Mouse (Mus musculus): Measurements from ENCODE around the gene Decr2. TPM values are rescaled to one million over a fixed set of nuclear protein-coding genes. Genes with fewer than 3 reads are reported as not detected.

The Decr2 gene
- 19.8 and 26.5 TPM in 2 replicates for polyA plus RNA-seq (2012; rRNA removed)

DNA sequence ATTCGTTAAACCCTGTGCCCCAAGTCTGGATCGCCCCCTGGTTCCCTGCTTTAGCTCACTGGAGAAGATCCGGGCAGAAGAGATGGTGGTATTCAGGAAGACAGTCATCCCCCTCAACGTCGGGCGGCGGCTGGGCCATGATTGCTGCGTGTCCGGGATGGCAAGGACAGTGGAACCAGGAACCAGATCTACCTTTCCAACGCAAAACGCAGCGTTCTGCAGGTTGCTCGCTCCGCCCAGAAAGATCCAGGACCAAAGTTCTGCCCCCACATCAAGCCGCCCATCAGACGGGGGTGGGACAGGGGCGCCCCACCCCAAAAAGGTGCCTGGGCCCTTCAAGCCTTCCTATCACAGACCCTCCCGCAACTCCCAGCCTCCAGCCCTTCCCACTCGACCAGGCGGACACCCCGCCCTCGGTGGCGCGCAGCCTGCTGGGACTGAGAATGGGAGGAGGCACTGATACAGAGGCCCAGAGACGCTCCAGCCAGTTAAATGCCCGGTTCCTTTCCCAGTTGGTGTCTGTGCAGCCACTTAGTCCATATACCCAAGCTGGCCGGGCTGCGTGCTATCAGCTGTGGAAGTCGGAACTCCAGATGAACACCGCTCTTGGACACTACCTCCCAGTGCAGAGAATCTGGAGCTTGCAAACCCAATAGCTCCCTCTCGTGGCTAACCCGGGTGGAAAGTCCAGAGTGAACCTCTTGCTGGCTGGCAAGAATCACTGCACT is at the start of gene Decr2:
Decr2 (minus strand) TSS at position 433 of the 728 bp plus-strand sequence.

DNA sequence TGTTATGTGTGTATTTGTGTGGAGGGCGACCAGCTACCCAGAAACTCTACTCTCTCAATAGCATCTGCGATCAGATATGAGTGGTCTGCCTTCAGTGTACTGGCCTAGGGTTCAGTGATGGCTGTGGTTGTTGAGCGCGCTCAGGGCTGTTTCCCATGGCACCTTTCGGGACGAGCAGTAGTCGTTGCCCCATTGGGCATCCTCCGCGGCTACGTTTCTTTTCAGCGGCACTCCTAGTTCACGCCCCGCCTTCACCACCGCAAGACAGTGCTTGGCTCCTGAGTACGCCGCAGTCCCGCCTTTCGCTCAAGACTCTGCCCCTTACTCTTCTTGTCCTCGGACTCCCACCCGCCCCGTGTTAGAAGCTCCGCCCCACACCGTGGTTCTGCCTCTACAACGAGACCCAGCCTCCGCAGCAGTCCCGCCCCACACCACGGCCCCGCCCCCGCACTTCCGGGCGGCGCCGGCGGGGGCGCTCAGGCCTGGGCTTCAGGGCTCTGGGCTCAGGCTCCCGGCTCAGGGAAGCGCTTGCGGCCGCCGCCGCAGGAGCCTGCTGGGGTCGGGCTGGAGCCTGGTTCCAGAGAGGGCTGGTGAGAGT is 48.2 kb upstream of the Decr2 start, which contains the start of gene Axin1:
Axin1 (plus strand) TSS at position 450 of the 598 bp plus-strand sequence.

GRCm38 (mm10) chr17:26123267-26123684 is 33.1 kb upstream of the Decr2 start, which contains the start of gene Mrpl28:
Gene Mrpl28 (plus strand): TSS chr17:26123500.

DNA sequence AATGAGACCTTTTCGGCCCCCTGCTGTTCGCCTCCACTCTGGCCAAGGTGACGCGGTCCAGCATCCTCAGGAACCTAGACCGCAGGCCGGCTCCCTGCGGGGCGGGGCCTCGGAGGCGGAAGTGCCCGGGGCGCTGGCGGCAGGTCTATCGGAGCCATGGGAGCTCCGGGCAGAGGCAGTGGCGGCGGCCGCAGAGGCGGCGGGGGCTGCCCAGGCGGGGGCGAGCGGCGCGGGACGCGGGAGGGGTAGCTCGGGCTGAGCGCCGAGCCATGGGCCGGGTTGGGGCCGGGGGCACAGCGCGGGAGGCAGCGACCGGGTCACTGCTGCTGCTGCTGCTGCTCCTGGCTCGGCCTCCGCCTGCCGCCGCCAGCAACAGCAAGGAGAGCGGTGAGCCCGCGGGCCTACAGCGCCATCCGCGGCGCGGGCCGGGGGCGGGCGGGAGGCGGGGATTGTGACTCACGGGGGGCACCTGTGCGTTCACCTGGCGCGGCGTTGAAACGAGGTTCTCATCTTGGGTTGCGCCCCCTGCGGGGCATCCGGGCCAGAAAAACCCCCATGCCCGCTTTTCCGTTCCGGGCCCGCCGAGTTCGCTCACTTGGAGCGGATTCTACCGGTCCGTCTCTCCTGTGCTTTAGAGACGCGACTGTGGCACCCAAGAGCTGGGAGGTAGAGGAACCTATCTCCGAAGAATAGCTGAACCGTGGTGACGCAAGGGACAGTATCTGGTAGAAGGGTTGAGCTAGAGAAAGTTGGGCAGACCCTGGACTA is 23.2 kb upstream of the Decr2 start, which contains the start of gene Tmem8:
Tmem8 (plus strand) TSS at position 119 of the 768 bp plus-strand sequence.

GRCm38 (mm10) chr17:26095121-26095740 is 5.1 kb upstream of the Decr2 start, which contains the start of gene Nme4:
Gene Nme4 (minus strand): TSS chr17:26095602.

DNA sequence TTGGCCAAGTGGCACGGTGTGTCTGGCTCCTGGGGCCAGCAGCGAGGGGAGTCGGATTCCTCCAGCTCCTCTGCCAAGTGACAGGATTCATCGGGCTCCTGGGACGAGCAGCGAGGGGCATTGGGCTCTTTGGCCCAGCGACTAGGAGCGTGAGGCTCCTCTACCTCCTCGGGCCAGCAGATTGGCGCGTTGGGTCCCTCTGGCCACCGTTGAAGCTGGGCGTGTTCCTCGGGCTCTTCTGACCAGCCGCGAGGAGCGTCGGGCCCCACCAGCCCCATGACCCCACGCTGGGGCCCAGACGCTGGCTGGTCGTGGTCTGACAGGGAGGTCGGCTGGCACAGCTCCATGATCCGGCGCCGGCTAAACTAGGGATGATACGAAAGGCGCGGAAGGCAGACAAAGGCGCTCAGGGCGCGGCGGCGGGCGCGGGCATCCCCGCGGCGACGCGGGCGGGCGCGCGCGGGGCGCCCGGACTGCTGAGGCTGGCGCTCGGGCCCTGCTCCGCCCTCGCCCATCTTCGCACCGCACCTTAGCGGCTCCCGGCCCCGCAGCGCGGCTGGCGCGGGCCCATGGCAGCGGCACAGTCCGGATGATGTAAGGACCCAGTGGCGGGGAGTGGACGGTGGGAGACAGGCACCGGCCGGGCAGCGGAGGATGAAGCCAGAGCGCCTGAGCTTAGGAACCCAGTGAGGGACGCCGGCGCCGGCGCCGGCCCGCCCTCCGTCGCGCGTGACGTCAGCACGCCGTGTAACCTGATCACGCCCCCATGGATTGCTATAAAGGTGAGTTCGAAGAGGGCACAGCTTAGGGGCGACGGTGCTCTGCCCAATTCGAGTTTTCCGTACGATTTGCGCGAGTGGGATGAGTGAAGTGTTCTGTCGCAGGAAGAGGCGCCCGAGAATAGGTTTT is 21.1 kb downstream of the Decr2 start, which contains the start of gene Rab11fip3:
Rab11fip3 (minus strand) TSS at position 725 of the 909 bp plus-strand sequence.

Other genes with a start within 250 kb of the Decr2 start
- gene Gm20683, start 248.6 kb downstream of the Decr2 start, polyA plus RNA-seq (2012; rRNA removed): 4.6 and 8.4 TPM in 2 replicates
- gene Rhot2, start 245.5 kb downstream of the Decr2 start, polyA plus RNA-seq (2012; rRNA removed): 83.1 and 93.9 TPM in 2 replicates
- 66.2 and 66.6 TPM in 2 replicates for gene Wdr90, start 228.8 kb downstream of the Decr2 start, polyA plus RNA-seq (2012; rRNA removed)
- 7.2 and 8.3 TPM in 2 replicates for gene Mcrip2, start 221.6 kb downstream of the Decr2 start, polyA plus RNA-seq (2012; rRNA removed)
- 62.4 and 68.5 TPM in 2 replicates for gene Mettl26, start 215.3 kb downstream of the Decr2 start, polyA plus RNA-seq (2012; rRNA removed)
- gene Wfikkn1, start 209.5 kb downstream of the Decr2 start, polyA plus RNA-seq (2012; rRNA removed): 1.1 and 1.2 TPM in 2 replicates
- gene Rab40c, start 170.6 kb downstream of the Decr2 start, polyA plus RNA-seq (2012; rRNA removed): 37.2 and 44.0 TPM in 2 replicates
- gene Pigq, start 145.4 kb downstream of the Decr2 start, polyA plus RNA-seq (2012; rRNA removed): 78.0 and 105 TPM in 2 replicates
- gene Nhlrc4, start 145.4 kb downstream of the Decr2 start, polyA plus RNA-seq (2012; rRNA removed): 0.52 and 0.92 TPM in 2 replicates
- gene A930017K11Rik, start 137.8 kb downstream of the Decr2 start, polyA plus RNA-seq (2012; rRNA removed): 0.10 TPM in 2 replicates
- gene Capn15, start 104.5 kb downstream of the Decr2 start, polyA plus RNA-seq (2012; rRNA removed): 30.1 and 36.6 TPM in 2 replicates
- gene Rab11fip3, start 20.8 kb downstream of the Decr2 start, polyA plus RNA-seq (2012; rRNA removed): 49.1 and 66.0 TPM in 2 replicates
- gene Nme4, start 5.3 kb upstream of the Decr2 start, polyA plus RNA-seq (2012; rRNA removed): 77.4 and 109 TPM in 2 replicates
- gene Tmem8, start 23.0 kb upstream of the Decr2 start, polyA plus RNA-seq (2012; rRNA removed): 3.2 and 4.4 TPM in 2 replicates
- 110 and 143 TPM in 2 replicates for gene Mrpl28, start 33.2 kb upstream of the Decr2 start, polyA plus RNA-seq (2012; rRNA removed)
- gene Axin1, start 48.4 kb upstream of the Decr2 start, polyA plus RNA-seq (2012; rRNA removed): 36.2 and 73.6 TPM in 2 replicates
- 1.3 and 3.9 TPM in 2 replicates for gene Pdia2, start 108.8 kb upstream of the Decr2 start, polyA plus RNA-seq (2012; rRNA removed)
- 1.2 and 2.5 TPM in 2 replicates for gene Rgs11, start 112.6 kb upstream of the Decr2 start, polyA plus RNA-seq (2012; rRNA removed)
- 5.5 and 6.3 TPM in 2 replicates for gene Arhgdig, start 117.4 kb upstream of the Decr2 start, polyA plus RNA-seq (2012; rRNA removed)
- gene Fam234a, start 153.9 kb upstream of the Decr2 start, polyA plus RNA-seq (2012; rRNA removed): 19.3 and 22.1 TPM in 2 replicates
- 125 and 177 TPM in 2 replicates for gene Luc7l, start 162.6 kb upstream of the Decr2 start, polyA plus RNA-seq (2012; rRNA removed)